Mouse (Mus musculus) forebrain, embryonic 10.5 days (tissue): ENCODE results near the gene Psph. TPM values are rescaled to one million over a fixed set of nuclear protein-coding genes. Genes with fewer than 3 reads are reported as not detected.

Experiments
- DNase-seq: peaks from one replicate; pipeline ENCODE4 v3.0.0-alpha.2; 2017; ENCODE audit warnings: low spot score; ENCODE audit errors: extremely low spot score
- H3K27ac ChIP-seq: fragments of 300-500 bp; sonication (generic); 2 replicates; pipeline ENCODE4 v1.5.1; 2016; ENCODE audit warnings: mild to moderate bottlenecking
- H3K27me3 ChIP-seq: fragments of 300-500 bp; sonication (generic); 2 replicates; pipeline ENCODE4 v1.6.1; 2016; ENCODE audit warnings: mild to moderate bottlenecking; ENCODE audit not compliant: poor library complexity, severe bottlenecking
- H3K36me3 ChIP-seq: fragments of 300-500 bp; sonication (generic); replicated peaks from 2 replicates; pipeline ENCODE4 v1.6.1; 2016; ENCODE audit warnings: mild to moderate bottlenecking, moderate library complexity
- H3K4me1 ChIP-seq: fragments of 300-500 bp; sonication (generic); 2 replicates; pipeline ENCODE4 v1.6.1; 2016
- H3K4me3 ChIP-seq: fragments of 300-500 bp; sonication (generic); 2 replicates; pipeline ENCODE4 v1.5.1; 2016; ENCODE audit warnings: mild to moderate bottlenecking, moderate library complexity
- H3K9me3 ChIP-seq: fragments of 300-500 bp; sonication (generic); 2 replicates; pipeline ENCODE4 v1.6.1; 2016; ENCODE audit warnings: mild to moderate bottlenecking, moderate library complexity
- WGBS: fragments of 180-500 bp; shearing (Covaris S2); methylation state at CpG from one replicate; pipeline ENCODE4 v1.1.7; 2016; 5-methylcytosine and 5-hydroxymethylcytosine counted together
- polyA plus RNA-seq: library from polyadenylated mRNA; unstranded; fragments of >200 nt; fragmentation: Nextera tagmentation; extraction: Ambion mirVana; gene quantifications from 2 replicates; pipeline ENCODE4 v1.2.1, GENCODE M21; 2016

Gene Psph
- polyA plus RNA-seq, 1 experiment from 2014 or later, result 44.9 TPM

- Histone ChIP-seq H3K36me3 (peaks cover 28% of the 10 kb centered on the region), H3K9me3 (no peaks in the 10 kb centered on the region), H3K4me3 (no peak overlapping the region), H3K27ac (no peak overlapping the region), H3K27me3 (no peaks in the 10 kb centered on the region), H3K4me1 (no peaks in the 10 kb centered on the region)
- no peak for DNase-seq
- 94% methylated on average over 10 of the region's 10 CpGs for WGBS
These were observed 14.8 kb downstream of the Psph start for GRCm38 (mm10) chr5:129772433-129772832.

GRCm38 (mm10) chr5:129770443-129771355 lies 16.6 kb downstream of the Psph start:
- WGBS, result 93% methylated on average over 23 of the region's 23 CpGs
- Histone ChIP-seq H3K4me1 (no peaks in the 10 kb centered on the region), H3K27ac (no peak overlapping the region), H3K4me3 (no peak overlapping the region), H3K9me3 (no peaks in the 10 kb centered on the region), H3K27me3 (no peaks in the 10 kb centered on the region), H3K36me3 (peaks cover 31% of the 10 kb centered on the region)
- DNase-seq, result no peak

GRCm38 (mm10) chr5:129761865-129762540 lies 25.2 kb downstream of the Psph start:
- 68% methylated on average over 18 of the region's 18 CpGs for WGBS
- H3K27ac ChIP-seq, result peak overlapping the region; percentile 20; the same call in 1 of the 2 replicates
- peaks cover 9% of the 10 kb centered on the region for H3K4me1 ChIP-seq
- H3K36me3 ChIP-seq, result peaks cover 16% of the 10 kb centered on the region
- DNase-seq, result no peak
- H3K27me3 ChIP-seq, result no peaks in the 10 kb centered on the region
- no peaks in the 10 kb centered on the region for H3K9me3 ChIP-seq
- H3K4me3 ChIP-seq, result no peak overlapping the region

GRCm38 (mm10) chr5:129759929-129760480 lies 27.2 kb downstream of the Psph start:
- no peak for DNase-seq
- Histone ChIP-seq H3K4me1 (peaks cover 9% of the 10 kb centered on the region), H3K27ac (no peak overlapping the region), H3K27me3 (no peaks in the 10 kb centered on the region), H3K4me3 (no peak overlapping the region), H3K9me3 (no peaks in the 10 kb centered on the region), H3K36me3 (peaks cover 22% of the 10 kb centered on the region)
- WGBS, result 92% methylated on average over 13 of the region's 13 CpGs

GRCm38 (mm10) chr5:129756886-129757285 lies 30.4 kb downstream of the Psph start:
- Histone ChIP-seq H3K9me3 (no peaks in the 10 kb centered on the region), H3K36me3 (peaks cover 28% of the 10 kb centered on the region), H3K27me3 (no peaks in the 10 kb centered on the region), H3K4me1 (peaks cover 4% of the 10 kb centered on the region), H3K27ac (no peak overlapping the region), H3K4me3 (no peak overlapping the region)
- no peak for DNase-seq
- 95% methylated on average over 20 of the region's 20 CpGs for WGBS

GRCm38 (mm10) chr5:129744050-129744449 lies 43.2 kb downstream of the Psph start:
- Histone ChIP-seq H3K4me1 (no peaks in the 10 kb centered on the region), H3K36me3 (peaks cover 72% of the 10 kb centered on the region), H3K27ac (no peak overlapping the region), H3K4me3 (no peak overlapping the region), H3K9me3 (no peaks in the 10 kb centered on the region), H3K27me3 (no peaks in the 10 kb centered on the region)
- 85% methylated on average over 6 of the region's 6 CpGs for WGBS
- DNase-seq, result no peak

- Histone ChIP-seq H3K27me3 (no peaks in the 10 kb centered on the region), H3K27ac (no peak overlapping the region), H3K4me1 (no peaks in the 10 kb centered on the region), H3K9me3 (no peaks in the 10 kb centered on the region), H3K4me3 (no peak overlapping the region), H3K36me3 (peaks cover 64% of the 10 kb centered on the region)
- no peak for DNase-seq
- 89% methylated on average over 7 of the region's 7 CpGs for WGBS
These were observed 44.3 kb downstream of the Psph start for GRCm38 (mm10) chr5:129742903-129743488.

- Histone ChIP-seq H3K4me3 (no peak overlapping the region), H3K9me3 (no peaks in the 10 kb centered on the region), H3K27ac (no peak overlapping the region), H3K27me3 (no peaks in the 10 kb centered on the region), H3K4me1 (no peaks in the 10 kb centered on the region), H3K36me3 (peaks cover 46% of the 10 kb centered on the region)
- 95% methylated on average over 1 of the region's 1 CpGs for WGBS
- DNase-seq, result no peak
These were observed 46.3 kb downstream of the Psph start for GRCm38 (mm10) chr5:129740976-129741375.

- no peaks in the 10 kb centered on the region for H3K27me3 ChIP-seq
- H3K27ac ChIP-seq, result no peak overlapping the region
- no peak for DNase-seq
- WGBS, result 84% methylated on average over 5 of the region's 5 CpGs
- H3K9me3 ChIP-seq, result no peaks in the 10 kb centered on the region
- H3K4me3 ChIP-seq, result no peak overlapping the region
- H3K4me1 ChIP-seq, result peaks cover 38% of the 10 kb centered on the region
- peaks cover 16% of the 10 kb centered on the region for H3K36me3 ChIP-seq
These were observed 56.2 kb downstream of the Psph start for GRCm38 (mm10) chr5:129731021-129731420.

- peaks cover 14% of the 10 kb centered on the region for H3K36me3 ChIP-seq
- 78% methylated on average over 11 of the region's 11 CpGs for WGBS
- H3K4me3 ChIP-seq, result no peak overlapping the region
- H3K27me3 ChIP-seq, result no peaks in the 10 kb centered on the region
- peak overlapping the region; percentile 15; the same call in 1 of the 2 replicates for H3K27ac ChIP-seq
- no peak for DNase-seq
- H3K9me3 ChIP-seq, result no peaks in the 10 kb centered on the region
- H3K4me1 ChIP-seq, result peaks cover 41% of the 10 kb centered on the region
These were observed 56.9 kb downstream of the Psph start for GRCm38 (mm10) chr5:129730344-129730743.

- H3K4me1 ChIP-seq, result peaks cover 50% of the 10 kb centered on the region
- H3K27ac ChIP-seq, result no peak overlapping the region; the same call in 1 of the 2 replicates
- H3K4me3 ChIP-seq, result no peak overlapping the region
- H3K36me3 ChIP-seq, result peaks cover 7% of the 10 kb centered on the region
- WGBS, result 73% methylated on average over 11 of the region's 11 CpGs
- H3K9me3 ChIP-seq, result no peaks in the 10 kb centered on the region
- no peaks in the 10 kb centered on the region for H3K27me3 ChIP-seq
- no peak for DNase-seq
These were observed 58.0 kb downstream of the Psph start for GRCm38 (mm10) chr5:129729286-129729685.

- no peaks in the 10 kb centered on the region for H3K36me3 ChIP-seq
- no peaks in the 10 kb centered on the region for H3K9me3 ChIP-seq
- H3K27me3 ChIP-seq, result no peaks in the 10 kb centered on the region
- H3K4me1 ChIP-seq, result peaks cover 50% of the 10 kb centered on the region
- DNase-seq, result no peak
- no peak overlapping the region for H3K27ac ChIP-seq
- 82% methylated on average over 3 of the region's 3 CpGs for WGBS
- peak overlapping the region; percentile 5; the same call in 1 of the 2 replicates for H3K4me3 ChIP-seq
These were observed 60.5 kb downstream of the Psph start for GRCm38 (mm10) chr5:129726784-129727183.
